Mouse (Mus musculus): ENCODE measurements at regions not wholly inside any gene's neighbourhood (a gene's known extent, or its start where the extent isn't known, plus 50 kb on each side); places are given as distances from the start of the nearest gene placed in this dataset.
A peak's percentile ranks its signal among the peaks of the same experiment; 100 is the strongest.

GRCm38 (mm10) chr13:79453227-79453626 lies 1253.7 kb upstream of the Nr2f1 start:
- no peak for DNase-seq (ENCODE audit: low read depth, low spot score)

GRCm38 (mm10) chr13:79443113-79443512 lies 1243.6 kb upstream of the Nr2f1 start:
- no peak for DNase-seq (ENCODE audit: low read depth, low spot score)

GRCm38 (mm10) chr13:79442701-79443100 lies 1243.1 kb upstream of the Nr2f1 start:
- no peak for DNase-seq (ENCODE audit: low read depth, low spot score)

- DNase-seq (ENCODE audit: low read depth, low spot score), result no peak
Observed at GRCm38 (mm10) chr13:79431465-79431864, 1231.9 kb upstream of the Nr2f1 start.

GRCm38 (mm10) chr13:79430987-79431386 lies 1231.4 kb upstream of the Nr2f1 start:
- no peak for DNase-seq (ENCODE audit: low read depth, low spot score)

DNA sequence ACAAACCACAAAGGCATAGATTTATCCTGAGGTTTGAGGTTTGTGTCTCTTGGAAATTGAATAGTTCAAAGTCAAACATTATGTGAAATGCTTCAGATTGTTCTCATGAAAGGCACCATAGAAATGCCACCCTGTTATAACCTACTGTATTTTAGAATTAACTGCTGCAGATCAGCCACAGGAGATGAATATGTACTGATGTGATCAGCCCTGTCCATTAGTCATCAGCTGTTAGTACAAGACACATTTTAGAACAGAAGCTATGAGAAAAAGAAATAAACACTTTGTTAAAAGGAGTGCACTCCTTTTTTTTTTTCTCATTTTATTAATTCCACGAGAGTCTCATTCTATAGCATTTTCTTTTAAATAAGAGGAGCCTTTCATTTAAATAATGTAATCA lies 1231.0 kb upstream of the Nr2f1 start:
- DNase-seq (ENCODE audit: low read depth, low spot score), result no peak

DNA sequence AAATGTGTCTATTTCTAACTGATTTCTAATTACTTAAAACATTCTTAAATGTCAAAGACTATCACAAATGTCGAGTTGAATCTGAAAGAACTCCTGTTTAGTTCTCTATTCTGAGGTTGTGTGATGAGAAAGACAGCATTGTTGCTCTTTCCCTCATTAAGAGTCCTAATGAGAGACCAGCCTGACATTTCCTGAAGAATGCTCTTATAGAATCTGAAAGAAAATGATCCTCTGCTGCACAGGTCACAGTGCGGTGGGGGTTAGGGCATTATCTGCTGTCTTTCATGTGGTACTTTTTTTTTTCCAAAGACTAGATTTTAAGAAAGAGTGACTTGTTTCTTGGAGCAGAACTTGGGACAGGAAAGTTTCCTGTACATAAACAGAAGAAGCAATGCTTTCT lies 1218.3 kb upstream of the Nr2f1 start:
- DNase-seq (ENCODE audit: low read depth, low spot score), result no peak

DNA sequence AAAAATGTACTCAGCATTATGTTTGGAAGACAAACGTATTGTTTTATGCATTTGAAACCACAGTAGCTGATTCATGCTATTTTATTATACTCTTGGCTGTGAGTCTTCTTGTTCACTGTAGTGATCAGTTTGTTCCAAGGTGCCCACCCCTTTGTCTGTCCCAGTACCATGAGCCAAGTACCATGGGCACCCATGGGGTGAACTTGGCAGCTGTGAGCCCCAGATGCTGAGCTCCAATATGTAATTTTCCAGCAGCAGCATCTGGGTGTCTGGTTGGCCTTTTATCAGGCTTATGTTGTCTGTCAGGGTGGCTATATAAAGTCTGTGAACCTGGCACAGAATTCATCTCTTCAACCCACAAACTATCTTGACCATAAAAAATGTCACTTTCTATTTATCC lies 1200.5 kb upstream of the Nr2f1 start:
- DNase-seq (ENCODE audit: low read depth, low spot score), result no peak

DNA sequence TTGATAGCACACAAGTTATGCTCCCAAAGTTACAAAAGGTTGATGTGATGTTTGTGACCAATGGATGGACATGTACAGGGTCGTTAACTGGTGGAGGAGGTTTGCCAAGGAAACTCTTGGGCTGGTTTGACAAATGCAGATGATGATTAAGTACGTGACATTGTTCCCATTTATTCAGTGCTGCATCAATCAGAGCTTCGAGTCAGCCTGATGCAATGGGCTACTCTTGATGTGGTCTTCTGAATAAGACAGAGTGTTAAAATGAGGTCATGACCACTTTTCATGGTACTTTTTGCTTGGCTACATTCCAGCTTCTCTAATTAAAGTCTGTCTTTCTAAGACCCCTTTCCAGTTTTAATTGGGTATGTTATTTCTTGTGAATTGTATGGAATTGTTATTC lies 1194.4 kb upstream of the Nr2f1 start:
- no peak for DNase-seq (ENCODE audit: low read depth, low spot score)

- no peak for DNase-seq (ENCODE audit: low read depth, low spot score)
Observed at GRCm38 (mm10) chr13:79387928-79388327, 1188.4 kb upstream of the Nr2f1 start.

- DNase-seq (ENCODE audit: low read depth, low spot score), result no peak
Observed at GRCm38 (mm10) chr13:79341494-79341893, 1141.9 kb upstream of the Nr2f1 start.

DNA sequence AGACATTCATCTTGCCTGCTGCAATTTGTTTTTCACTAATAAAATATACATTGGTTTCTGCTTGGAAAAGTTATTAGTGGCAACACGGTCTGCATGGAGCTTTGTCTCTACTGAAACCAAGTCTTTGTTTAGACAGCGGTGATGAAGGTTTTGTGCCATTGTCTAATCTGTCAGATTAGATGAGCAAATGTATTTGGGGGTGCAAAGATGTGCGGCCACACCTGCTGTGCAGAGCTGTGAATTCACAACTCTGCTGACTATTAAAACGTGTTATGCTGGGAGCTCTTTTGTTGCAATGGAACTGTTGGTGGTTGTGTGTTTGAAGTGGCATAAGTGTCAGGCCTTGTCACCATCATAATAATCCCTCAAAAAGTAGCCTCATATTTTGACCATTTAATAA lies 1140.9 kb upstream of the Nr2f1 start:
- DNase-seq (ENCODE audit: low read depth, low spot score), result no peak

DNA sequence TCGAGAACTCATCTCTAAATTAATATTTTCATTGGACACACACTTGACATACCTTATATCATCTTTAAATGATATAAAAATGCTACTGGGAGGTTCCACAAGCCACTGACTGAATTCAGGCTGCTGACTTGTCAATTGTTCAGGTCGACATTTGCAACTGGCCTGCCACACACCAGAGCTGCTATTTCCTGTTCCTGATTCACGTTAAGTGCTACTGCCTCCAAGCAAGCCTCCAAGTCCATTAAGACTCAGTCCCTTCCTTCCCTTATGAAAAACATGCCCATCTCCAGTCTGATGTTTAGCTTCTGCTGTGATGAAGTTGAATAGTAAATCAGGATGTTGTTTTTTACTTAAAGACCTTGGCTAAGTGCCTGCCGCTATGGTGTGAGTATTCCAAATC lies 1140.2 kb upstream of the Nr2f1 start:
- DNase-seq (ENCODE audit: low read depth, low spot score), result no peak

- DNase-seq (ENCODE audit: low read depth, low spot score), result no peak
Observed at GRCm38 (mm10) chr13:79320146-79320545, 1120.6 kb upstream of the Nr2f1 start.

DNA sequence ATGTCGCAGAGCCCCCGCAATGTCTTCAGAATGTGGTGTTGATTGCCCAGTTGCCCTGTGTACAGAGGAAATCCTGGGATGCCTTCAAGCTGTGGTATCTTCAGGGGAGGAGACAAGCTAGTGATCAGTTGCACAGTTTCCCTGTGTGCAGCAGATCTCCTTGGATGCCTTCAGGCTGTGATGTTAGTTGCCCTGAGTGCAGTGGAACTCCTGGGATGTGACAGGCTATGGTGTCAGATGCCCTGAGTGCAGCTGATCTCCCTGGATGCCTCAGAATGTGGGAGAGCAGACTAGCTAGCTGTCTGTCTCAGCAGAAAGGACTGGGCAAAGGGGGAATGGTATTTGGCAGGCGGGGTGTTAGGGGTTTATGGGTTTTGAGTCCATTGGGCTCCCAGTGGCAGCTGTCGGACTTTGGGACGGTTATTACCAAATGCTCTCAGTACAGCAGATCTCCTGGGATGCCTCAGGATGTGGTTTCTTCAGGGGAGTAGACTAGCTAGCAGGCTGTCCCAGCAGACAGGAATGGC lies 1110.1 kb upstream of the Nr2f1 start:
- no peak for DNase-seq (ENCODE audit: low read depth, low spot score)

DNA sequence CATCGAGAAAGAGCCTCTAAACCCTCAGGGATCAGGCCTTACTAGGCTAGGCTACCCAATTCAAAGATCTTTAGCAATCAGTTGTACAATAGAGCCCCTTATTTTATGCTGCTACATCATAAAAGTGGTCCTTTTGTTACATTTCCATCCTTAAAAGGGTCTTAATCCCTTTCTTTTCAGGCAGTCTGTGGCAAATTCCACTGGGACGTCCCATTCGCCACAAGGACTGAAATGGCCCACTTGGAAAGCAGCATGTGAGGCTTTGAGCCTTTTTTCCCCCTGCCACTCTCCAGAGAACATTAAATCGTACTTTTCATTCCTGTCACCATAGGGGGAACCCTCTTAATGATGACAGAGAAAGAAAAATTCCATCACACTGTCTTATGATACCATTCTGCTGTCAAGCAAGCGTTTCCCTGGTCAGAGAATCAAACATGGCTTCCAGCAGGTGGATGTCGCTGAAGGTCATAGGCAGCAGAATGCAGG lies 1097.7 kb upstream of the Nr2f1 start:
- no peak for DNase-seq (ENCODE audit: low read depth, low spot score)

- DNase-seq (ENCODE audit: low read depth, low spot score), result no peak
Observed at GRCm38 (mm10) chr13:79288022-79288421, 1088.5 kb upstream of the Nr2f1 start.

- no peak for DNase-seq (ENCODE audit: low read depth, low spot score)
Observed at GRCm38 (mm10) chr13:79286181-79286580, 1086.6 kb upstream of the Nr2f1 start.

DNA sequence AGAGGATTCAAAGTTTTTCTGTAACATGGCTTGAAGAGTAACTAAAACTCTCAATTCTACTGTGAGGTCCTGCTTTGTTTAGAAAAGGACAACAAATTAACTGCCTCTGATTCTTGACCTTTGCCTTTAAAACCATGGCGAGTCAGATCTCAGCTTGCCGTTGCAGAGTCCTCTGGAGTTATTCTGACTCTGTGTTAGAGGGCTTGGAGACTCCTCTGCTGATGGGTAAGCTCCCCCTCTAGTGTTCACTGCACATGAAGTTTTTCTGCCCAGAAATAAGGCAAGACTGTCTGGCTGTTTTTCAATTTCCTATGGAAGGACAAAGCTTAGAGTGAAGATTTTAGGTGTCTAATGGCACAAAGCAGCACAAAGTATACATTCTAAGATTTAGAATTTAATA lies 1085.9 kb upstream of the Nr2f1 start:
- no peak for DNase-seq (ENCODE audit: low read depth, low spot score)

DNA sequence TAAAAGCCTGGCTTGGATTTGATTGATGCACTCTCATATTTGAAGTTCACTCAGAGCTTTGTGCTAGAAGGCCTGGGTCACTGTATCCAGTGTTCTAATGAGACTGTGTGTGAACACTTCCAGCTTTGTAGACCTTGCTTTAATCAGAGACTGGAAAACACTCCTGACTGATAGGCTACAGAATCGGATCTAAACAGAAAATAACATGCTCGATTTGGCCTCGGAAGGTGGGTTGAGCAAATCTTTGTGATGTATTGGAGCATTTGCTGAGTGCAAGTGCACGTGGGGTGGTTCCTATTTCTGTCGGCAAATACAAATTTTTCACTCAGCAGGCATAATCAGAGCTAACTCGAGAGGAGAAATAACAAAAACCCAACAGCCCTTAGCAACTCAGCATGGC lies 1078.2 kb upstream of the Nr2f1 start:
- DNase-seq (ENCODE audit: low read depth, low spot score), result peak; percentile 4

DNA sequence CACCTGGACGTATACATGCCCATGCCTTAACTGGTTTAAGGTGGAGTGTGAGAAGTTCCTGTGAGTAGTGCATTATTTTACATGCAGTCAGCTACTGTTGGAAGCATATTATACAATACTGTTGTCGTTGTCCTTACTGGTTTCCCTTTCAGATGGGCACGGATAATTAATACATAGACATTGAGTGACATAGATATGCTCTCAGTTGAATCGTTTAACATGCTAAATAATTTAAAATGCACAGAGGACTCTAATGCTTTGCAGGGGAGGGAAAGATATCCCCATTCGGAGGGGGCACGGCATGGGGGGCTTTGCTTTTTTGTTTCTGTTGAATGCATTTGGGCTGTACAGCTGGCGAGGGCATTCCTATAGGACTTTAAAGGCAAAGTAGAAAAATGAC lies 1077.8 kb upstream of the Nr2f1 start:
- DNase-seq (ENCODE audit: low read depth, low spot score), result no peak

- no peak for DNase-seq (ENCODE audit: low read depth, low spot score)
Observed at GRCm38 (mm10) chr13:79255362-79255761, 1055.8 kb upstream of the Nr2f1 start.

GRCm38 (mm10) chr13:79252385-79252784 lies 1052.8 kb upstream of the Nr2f1 start:
- DNase-seq (ENCODE audit: low read depth, low spot score), result no peak

DNA sequence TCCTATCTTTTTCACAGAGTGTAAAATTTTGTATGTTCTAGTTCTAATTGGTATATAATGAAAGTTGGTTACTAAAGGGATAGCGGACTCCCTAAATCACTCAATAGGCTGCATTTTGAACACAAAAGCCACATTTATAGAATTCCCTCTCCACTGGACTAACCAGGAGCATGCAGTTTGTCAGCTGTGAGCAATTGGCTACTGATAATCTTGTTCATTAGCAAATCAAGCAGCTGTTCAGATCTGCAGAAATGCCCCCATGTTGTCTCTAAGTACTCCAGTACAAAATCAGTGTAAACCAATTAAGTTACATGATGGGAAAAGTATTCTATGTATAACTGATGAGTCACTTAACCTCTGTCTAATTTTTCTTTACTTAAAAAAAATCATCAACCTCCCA lies 1051.7 kb upstream of the Nr2f1 start:
- no peak for DNase-seq (ENCODE audit: low read depth, low spot score)
